Mouse (Mus musculus): ENCODE results near the gene Spsb1. TPM values are rescaled to one million over a fixed set of nuclear protein-coding genes. Genes with fewer than 3 reads are reported as not detected.
A peak's percentile ranks its signal among the peaks of the same experiment; 100 is the strongest.

Gene Spsb1
- polyA plus RNA-seq, 1 experiment from 2014 or later, result 9.5 TPM

GRCm38 (mm10) chr4:149923014-149923413 is 31.8 kb downstream of the Spsb1 start:
- H3K36me3 ChIP-seq, result no peaks in the 10 kb centered on the region
- peaks cover 49% of the 10 kb centered on the region for H3K4me1 ChIP-seq (replicated peaks)
- no peak for ATAC-seq (ENCODE audit: low read depth)
- no peaks in the 10 kb centered on the region for H3K9me3 ChIP-seq
- no peaks in the 10 kb centered on the region for H3K27me3 ChIP-seq
- H3K4me2 ChIP-seq, result no peak overlapping the region
- WGBS, result 53% methylated on average over 4 of the region's 5 CpGs
- H3K4me3 ChIP-seq, result no peak overlapping the region
- no peak overlapping the region for H3K9ac ChIP-seq
- H3K27ac ChIP-seq (replicated peaks), result no peak overlapping the region

GRCm38 (mm10) chr4:149922121-149922718 is 32.6 kb downstream of the Spsb1 start:
- Histone ChIP-seq H3K4me3 (no peak overlapping the region), H3K9me3 (no peaks in the 10 kb centered on the region), H3K4me2 (no peak overlapping the region), H3K36me3 (no peaks in the 10 kb centered on the region), H3K27me3 (no peaks in the 10 kb centered on the region), H3K9ac (no peak overlapping the region), H3K27ac (replicated peaks) (peak overlapping the region; percentile 70), H3K4me1 (replicated peaks) (peaks cover 52% of the 10 kb centered on the region)
- whole genome bisulfite sequencing, result 16% methylated on average over 14 of the region's 14 CpGs
- ATAC-seq (ENCODE audit: low read depth), result no peak

GRCm38 (mm10) chr4:149920886-149921285 is 34.0 kb downstream of the Spsb1 start:
- peak; percentile 23; the same call in 1 of the 2 replicates for ATAC-seq (ENCODE audit: low read depth)
- Histone ChIP-seq H3K4me1 (replicated peaks) (peaks cover 57% of the 10 kb centered on the region), H3K4me3 (no peak overlapping the region), H3K27ac (replicated peaks) (peak overlapping the region; percentile 43; the same call in 1 of the 2 replicates), H3K9me3 (no peaks in the 10 kb centered on the region), H3K4me2 (no peak overlapping the region), H3K27me3 (no peaks in the 10 kb centered on the region), H3K9ac (peak overlapping the region; percentile 13; the same call in 1 of the 2 replicates), H3K36me3 (no peaks in the 10 kb centered on the region)
- WGBS, result 25% methylated on average over 12 of the region's 12 CpGs

GRCm38 (mm10) chr4:149918455-149919070 is 36.3 kb downstream of the Spsb1 start:
- no peak overlapping the region for H3K4me2 ChIP-seq
- H3K4me1 ChIP-seq (replicated peaks), result peaks cover 71% of the 10 kb centered on the region
- H3K36me3 ChIP-seq, result no peaks in the 10 kb centered on the region
- no peak for ATAC-seq (ENCODE audit: low read depth)
- no peaks in the 10 kb centered on the region for H3K9me3 ChIP-seq
- no peak overlapping the region for H3K27ac ChIP-seq (replicated peaks)
- no peak overlapping the region for H3K4me3 ChIP-seq
- H3K9ac ChIP-seq, result no peak overlapping the region
- whole genome bisulfite sequencing, result 84% methylated on average over 15 of the region's 15 CpGs
- H3K27me3 ChIP-seq, result no peaks in the 10 kb centered on the region

- WGBS, result 74% methylated on average over 3 of the region's 3 CpGs
- H3K4me2 ChIP-seq, result no peak overlapping the region
- H3K27me3 ChIP-seq, result no peaks in the 10 kb centered on the region
- H3K4me1 ChIP-seq (replicated peaks), result peaks cover 69% of the 10 kb centered on the region
- H3K9me3 ChIP-seq, result no peaks in the 10 kb centered on the region
- no peak overlapping the region for H3K27ac ChIP-seq (replicated peaks)
- no peak for ATAC-seq (ENCODE audit: low read depth)
- no peaks in the 10 kb centered on the region for H3K36me3 ChIP-seq
- H3K9ac ChIP-seq, result no peak overlapping the region
- H3K4me3 ChIP-seq, result no peak overlapping the region
Measured at GRCm38 (mm10) chr4:149916831-149917230, 38.0 kb downstream of the Spsb1 start.

GRCm38 (mm10) chr4:149913709-149914370 is 41.0 kb downstream of the Spsb1 start:
- Histone ChIP-seq H3K4me2 (no peak overlapping the region), H3K9ac (0 out of 2 replicates have a peak overlapping the region, but pooled peaks have one; percentile 14), H3K4me3 (no peak overlapping the region), H3K27ac (replicated peaks) (peak overlapping the region; percentile 29; the same call in 1 of the 2 replicates), H3K9me3 (no peaks in the 10 kb centered on the region), H3K36me3 (no peaks in the 10 kb centered on the region), H3K4me1 (replicated peaks) (peaks cover 57% of the 10 kb centered on the region), H3K27me3 (no peaks in the 10 kb centered on the region)
- WGBS, result 72% methylated on average over 7 of the region's 7 CpGs
- no peak for ATAC-seq (ENCODE audit: low read depth)

GRCm38 (mm10) chr4:149912451-149912850 is 42.4 kb downstream of the Spsb1 start:
- Histone ChIP-seq H3K27ac (replicated peaks) (no peak overlapping the region), H3K4me3 (no peak overlapping the region), H3K4me1 (replicated peaks) (peaks cover 52% of the 10 kb centered on the region), H3K27me3 (no peaks in the 10 kb centered on the region), H3K9me3 (no peaks in the 10 kb centered on the region), H3K4me2 (no peak overlapping the region), H3K36me3 (no peaks in the 10 kb centered on the region), H3K9ac (no peak overlapping the region)
- ATAC-seq (ENCODE audit: low read depth), result no peak
- WGBS, result 55% methylated on average over 4 of the region's 4 CpGs

GRCm38 (mm10) chr4:149910558-149910957 is 44.3 kb downstream of the Spsb1 start:
- no peak overlapping the region for H3K4me2 ChIP-seq
- 82% methylated on average over 4 of the region's 4 CpGs for WGBS
- no peak for ATAC-seq (ENCODE audit: low read depth)

GRCm38 (mm10) chr4:149909551-149909950 is 45.3 kb downstream of the Spsb1 start:
- Histone ChIP-seq H3K36me3 (peaks cover 7% of the 10 kb centered on the region), H3K4me2 (no peak overlapping the region), H3K27me3 (no peaks in the 10 kb centered on the region), H3K4me3 (no peak overlapping the region), H3K4me1 (replicated peaks) (peaks cover 48% of the 10 kb centered on the region), H3K9me3 (no peaks in the 10 kb centered on the region), H3K27ac (replicated peaks) (no peak overlapping the region), H3K9ac (no peak overlapping the region)
- ATAC-seq (ENCODE audit: low read depth), result no peak
- WGBS, result 90% methylated on average over 13 of the region's 13 CpGs

More at GRCm38 (mm10) chr4:149910558-149910957, 44.3 kb downstream of the Spsb1 start:
- Histone ChIP-seq H3K36me3 (peaks cover 7% of the 10 kb centered on the region), H3K27me3 (no peaks in the 10 kb centered on the region), H3K27ac (replicated peaks) (no peak overlapping the region), H3K9me3 (no peaks in the 10 kb centered on the region), H3K4me3 (no peak overlapping the region), H3K9ac (no peak overlapping the region), H3K4me1 (replicated peaks) (peaks cover 54% of the 10 kb centered on the region)

GRCm38 (mm10) chr4:149908923-149909322 is 45.9 kb downstream of the Spsb1 start:
- peaks cover 7% of the 10 kb centered on the region for H3K36me3 ChIP-seq
- H3K9me3 ChIP-seq, result no peaks in the 10 kb centered on the region
- no peak overlapping the region for H3K9ac ChIP-seq
- H3K4me3 ChIP-seq, result no peak overlapping the region
- ATAC-seq (ENCODE audit: low read depth), result no peak
- no peak overlapping the region for H3K27ac ChIP-seq (replicated peaks)
- no peaks in the 10 kb centered on the region for H3K27me3 ChIP-seq
- 67% methylated on average over 7 of the region's 7 CpGs for WGBS
- peaks cover 41% of the 10 kb centered on the region for H3K4me1 ChIP-seq (replicated peaks)
- H3K4me2 ChIP-seq, result no peak overlapping the region

- Histone ChIP-seq H3K4me3 (no peak overlapping the region), H3K27ac (replicated peaks) (no peak overlapping the region), H3K27me3 (no peaks in the 10 kb centered on the region), H3K4me1 (replicated peaks) (peaks cover 37% of the 10 kb centered on the region), H3K9ac (no peak overlapping the region), H3K4me2 (no peak overlapping the region), H3K9me3 (no peaks in the 10 kb centered on the region), H3K36me3 (peaks cover 7% of the 10 kb centered on the region)
- 50% methylated on average over 7 of the region's 7 CpGs for WGBS
- ATAC-seq (ENCODE audit: low read depth), result no peak
Measured at GRCm38 (mm10) chr4:149907656-149908055, 47.2 kb downstream of the Spsb1 start.

GRCm38 (mm10) chr4:149906921-149907320 is 47.9 kb downstream of the Spsb1 start:
- H3K27me3 ChIP-seq, result no peaks in the 10 kb centered on the region
- H3K4me3 ChIP-seq, result no peak overlapping the region
- no peak overlapping the region for H3K4me2 ChIP-seq
- H3K9ac ChIP-seq, result no peak overlapping the region
- H3K4me1 ChIP-seq (replicated peaks), result peaks cover 34% of the 10 kb centered on the region
- no peaks in the 10 kb centered on the region for H3K9me3 ChIP-seq
- H3K27ac ChIP-seq (replicated peaks), result no peak overlapping the region
- no peak for ATAC-seq (ENCODE audit: low read depth)
- H3K36me3 ChIP-seq, result peaks cover 7% of the 10 kb centered on the region
- WGBS, result 16% methylated on average over 13 of the region's 13 CpGs
